Mouse (Mus musculus): ENCODE measurements around the gene Erich4. TPM values are rescaled to one million over a fixed set of nuclear protein-coding genes. Genes with fewer than 3 reads are reported as not detected.

The Erich4 gene
- polyA plus RNA-seq, 1 experiment from 2014 or later, result 1.1 TPM

DNA sequence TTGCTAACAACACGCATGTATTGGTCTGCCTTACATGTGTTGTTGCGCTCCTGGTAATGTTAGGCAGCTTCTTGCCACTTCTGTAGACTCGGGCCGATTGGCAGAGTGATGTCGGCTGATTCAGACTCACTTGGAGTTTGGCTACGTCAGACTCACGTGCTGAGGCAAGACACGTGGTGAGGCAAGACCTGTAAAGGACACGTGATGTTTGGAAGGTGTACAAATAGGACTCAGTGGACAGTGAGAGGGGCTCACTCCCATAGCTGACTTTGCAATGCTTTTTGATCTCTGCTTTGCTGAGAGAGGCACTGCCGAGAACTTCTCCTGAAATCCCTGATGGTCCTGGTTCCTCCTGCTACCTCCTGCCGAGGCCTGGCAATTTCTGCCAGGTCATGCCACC is 15.0 kb downstream of the Erich4 start:
- no peak overlapping the region for H3K4me3 ChIP-seq (ENCODE audit: low read depth, low read length)
- no peaks in the 10 kb centered on the region for H3K9me3 ChIP-seq (ENCODE audit: control insufficient read depth, low read length)
- H3K9ac ChIP-seq (ENCODE audit: low read length), result no peak overlapping the region
- ATAC-seq (replicated peaks; ENCODE audit: low FRiP score, low TSS enrichment, low read depth) (no peak), DNase-seq (ENCODE audit: low spot score) (no peak)
- H3K4me2 ChIP-seq (ENCODE audit: low read length), result no peak overlapping the region
- 87% methylated on average over 11 of the region's 11 CpGs for WGBS
- no peak overlapping the region for H3K27ac ChIP-seq (ENCODE audit: low read depth)
- H3K27me3 ChIP-seq (replicated peaks; ENCODE audit: control insufficient read depth, insufficient read depth, low read length), result 0 out of 2 replicates have a peak, but pooled peaks cover 3% of the 10 kb centered on the region
- H3K36me3 ChIP-seq (ENCODE audit: control insufficient read depth, insufficient read depth, low read length), result no peaks in the 10 kb centered on the region
- no peaks in the 10 kb centered on the region for H3K4me1 ChIP-seq (replicated peaks; ENCODE audit: control insufficient read depth, insufficient read depth, low read length)

DNA sequence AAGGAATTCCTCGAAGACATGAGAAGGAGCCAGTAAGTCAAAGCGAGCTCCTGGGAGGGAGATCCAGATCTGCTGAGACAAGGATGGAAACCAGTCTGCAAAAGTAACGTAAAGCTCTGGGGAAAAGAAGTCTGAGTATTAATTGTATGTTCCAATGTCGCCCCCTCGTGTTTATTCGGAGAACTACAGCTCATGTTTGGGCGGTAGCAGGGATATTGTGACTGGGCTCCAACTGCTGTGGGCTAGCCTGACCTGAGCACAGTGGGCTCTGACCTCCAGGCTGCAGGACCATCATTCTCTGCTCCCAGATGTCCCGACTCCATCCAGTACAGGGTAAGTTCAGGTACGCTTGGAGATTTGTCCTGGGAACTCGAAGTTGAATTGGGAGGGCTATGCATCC is 16.0 kb downstream of the Erich4 start:
- 13% methylated on average over 10 of the region's 10 CpGs for WGBS
- Histone ChIP-seq H3K27me3 (replicated peaks; ENCODE audit: control insufficient read depth, insufficient read depth, low read length) (0 out of 2 replicates have a peak, but pooled peaks cover 3% of the 10 kb centered on the region), H3K9ac (ENCODE audit: low read length) (no peak overlapping the region), H3K4me2 (ENCODE audit: low read length) (no peak overlapping the region), H3K27ac (ENCODE audit: low read depth) (no peak overlapping the region), H3K4me1 (replicated peaks; ENCODE audit: control insufficient read depth, insufficient read depth, low read length) (no peaks in the 10 kb centered on the region), H3K9me3 (ENCODE audit: control insufficient read depth, low read length) (no peaks in the 10 kb centered on the region), H3K36me3 (ENCODE audit: control insufficient read depth, insufficient read depth, low read length) (no peaks in the 10 kb centered on the region), H3K4me3 (ENCODE audit: low read depth, low read length) (no peak overlapping the region)
- ATAC-seq (replicated peaks; ENCODE audit: low FRiP score, low TSS enrichment, low read depth) (peak; percentile 47; the same call in 1 of the 2 replicates), DNase-seq (ENCODE audit: low spot score) (peak; percentile 93)

DNA sequence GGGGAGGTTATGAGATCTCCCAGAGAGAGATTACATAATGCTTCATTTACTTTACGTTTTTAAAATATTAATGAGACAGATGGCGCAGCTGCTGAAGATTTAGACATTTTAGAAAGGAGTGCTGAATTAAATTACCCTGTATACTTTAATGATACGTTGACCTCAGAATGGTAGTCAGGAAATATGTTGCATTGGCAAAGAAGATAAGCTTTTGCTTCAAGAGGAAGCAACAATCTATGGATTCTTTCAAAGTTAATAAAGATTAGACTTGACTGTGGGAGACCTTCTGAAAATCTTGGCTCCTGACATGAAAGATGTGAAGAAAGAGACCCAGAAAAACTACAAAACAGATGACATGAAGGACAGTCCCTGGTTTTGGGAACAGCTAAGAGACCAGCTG is 21.8 kb downstream of the Erich4 start:
- no peaks in the 10 kb centered on the region for H3K36me3 ChIP-seq (ENCODE audit: control insufficient read depth, insufficient read depth, low read length)
- ATAC-seq (replicated peaks; ENCODE audit: low FRiP score, low TSS enrichment, low read depth), result no peak
- H3K9ac ChIP-seq (ENCODE audit: low read length), result no peak overlapping the region
- no peak overlapping the region for H3K4me3 ChIP-seq (ENCODE audit: low read depth, low read length)
- H3K27ac ChIP-seq (ENCODE audit: low read depth), result no peak overlapping the region
- DNase-seq (ENCODE audit: low spot score), result no peak
- H3K27me3 ChIP-seq (replicated peaks; ENCODE audit: control insufficient read depth, insufficient read depth, low read length), result 0 out of 2 replicates have a peak, but pooled peaks cover 3% of the 10 kb centered on the region
- no peaks in the 10 kb centered on the region for H3K9me3 ChIP-seq (ENCODE audit: control insufficient read depth, low read length)
- WGBS, result 85% methylated on average over 3 of the region's 3 CpGs
- no peaks in the 10 kb centered on the region for H3K4me1 ChIP-seq (replicated peaks; ENCODE audit: control insufficient read depth, insufficient read depth, low read length)
- H3K4me2 ChIP-seq (ENCODE audit: low read length), result no peak overlapping the region

DNA sequence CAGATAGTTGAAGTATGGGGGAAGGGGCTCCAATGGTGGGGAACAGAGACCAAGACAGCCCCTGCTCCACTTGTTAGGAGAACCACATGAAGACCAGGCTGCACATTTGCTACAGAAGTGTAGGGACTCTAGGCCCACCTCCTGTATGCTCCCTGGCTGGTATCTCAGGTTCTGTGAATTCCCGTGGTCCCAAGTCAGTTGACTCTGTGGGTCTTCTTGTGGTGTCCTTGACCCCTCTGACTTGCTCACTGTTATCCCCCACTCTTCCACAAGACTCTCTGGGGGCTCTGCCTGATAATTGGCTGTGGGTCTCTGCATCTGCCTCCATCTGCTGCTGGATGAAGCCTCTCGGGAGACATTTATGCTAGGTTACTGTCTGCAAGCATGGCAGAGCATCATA is 24.5 kb downstream of the Erich4 start:
- ATAC-seq (replicated peaks; ENCODE audit: low FRiP score, low TSS enrichment, low read depth) (no peak), DNase-seq (ENCODE audit: low spot score) (no peak)
- Histone ChIP-seq H3K27ac (ENCODE audit: low read depth) (no peak overlapping the region), H3K4me1 (replicated peaks; ENCODE audit: control insufficient read depth, insufficient read depth, low read length) (no peaks in the 10 kb centered on the region), H3K4me3 (ENCODE audit: low read depth, low read length) (no peak overlapping the region), H3K9me3 (ENCODE audit: control insufficient read depth, low read length) (no peaks in the 10 kb centered on the region), H3K27me3 (replicated peaks; ENCODE audit: control insufficient read depth, insufficient read depth, low read length) (no peaks in the 10 kb centered on the region), H3K4me2 (ENCODE audit: low read length) (no peak overlapping the region), H3K36me3 (ENCODE audit: control insufficient read depth, insufficient read depth, low read length) (no peaks in the 10 kb centered on the region), H3K9ac (ENCODE audit: low read length) (no peak overlapping the region)
- 81% methylated on average over 2 of the region's 2 CpGs for WGBS

DNA sequence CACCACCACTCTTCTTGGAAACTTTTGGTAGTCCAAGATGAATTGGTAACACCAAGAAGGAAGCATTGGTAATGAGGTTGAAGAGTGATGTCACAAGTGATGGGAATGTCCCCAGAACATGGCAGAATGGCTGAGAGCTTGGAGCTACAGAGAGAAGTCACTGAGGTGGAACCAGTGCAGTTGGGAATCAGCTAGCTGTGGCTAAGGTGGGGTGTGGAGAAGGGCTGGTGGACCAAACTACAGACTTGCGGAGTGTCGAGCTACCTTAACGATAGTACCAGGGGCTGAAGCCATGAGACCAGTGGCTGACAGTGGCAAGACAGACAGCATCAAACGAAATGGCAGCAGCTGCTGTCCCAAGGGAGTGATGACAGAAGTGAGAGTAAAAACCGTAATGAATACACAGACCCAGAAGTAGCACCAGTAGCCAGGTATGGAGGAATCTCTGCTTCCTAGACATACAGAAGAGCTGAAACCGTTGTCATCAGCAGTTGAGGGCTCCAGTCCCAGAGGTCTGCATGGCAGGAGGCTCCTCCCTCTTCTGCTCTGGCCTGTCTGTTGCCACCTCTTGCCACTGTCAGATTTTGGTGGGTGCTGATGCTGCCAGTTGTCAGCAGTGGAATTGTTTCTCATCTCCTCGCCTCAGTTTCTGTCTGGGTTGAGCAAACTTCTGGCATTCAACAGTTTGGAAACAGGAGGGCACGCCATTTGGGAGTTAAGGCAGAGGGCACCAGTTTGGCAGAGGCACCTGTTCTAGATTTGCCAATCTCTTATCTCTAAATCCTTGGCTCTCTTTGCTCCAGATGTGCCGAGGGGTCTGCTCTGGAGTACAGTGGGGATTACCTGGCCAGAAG is 30.1 kb downstream of the Erich4 start:
- ATAC-seq (replicated peaks; ENCODE audit: low FRiP score, low TSS enrichment, low read depth) (no peak), DNase-seq (ENCODE audit: low spot score) (no peak)
- H3K9me3 ChIP-seq (ENCODE audit: control insufficient read depth, low read length), result no peaks in the 10 kb centered on the region
- no peak overlapping the region for H3K27ac ChIP-seq (ENCODE audit: low read depth)
- no peak overlapping the region for H3K9ac ChIP-seq (ENCODE audit: low read length)
- no peak overlapping the region for H3K4me2 ChIP-seq (ENCODE audit: low read length)
- H3K4me1 ChIP-seq (replicated peaks; ENCODE audit: control insufficient read depth, insufficient read depth, low read length), result no peaks in the 10 kb centered on the region
- no peaks in the 10 kb centered on the region for H3K36me3 ChIP-seq (ENCODE audit: control insufficient read depth, insufficient read depth, low read length)
- H3K4me3 ChIP-seq (ENCODE audit: low read depth, low read length), result no peak overlapping the region
- no peaks in the 10 kb centered on the region for H3K27me3 ChIP-seq (replicated peaks; ENCODE audit: control insufficient read depth, insufficient read depth, low read length)
- 77% methylated on average over 9 of the region's 9 CpGs for WGBS

DNA sequence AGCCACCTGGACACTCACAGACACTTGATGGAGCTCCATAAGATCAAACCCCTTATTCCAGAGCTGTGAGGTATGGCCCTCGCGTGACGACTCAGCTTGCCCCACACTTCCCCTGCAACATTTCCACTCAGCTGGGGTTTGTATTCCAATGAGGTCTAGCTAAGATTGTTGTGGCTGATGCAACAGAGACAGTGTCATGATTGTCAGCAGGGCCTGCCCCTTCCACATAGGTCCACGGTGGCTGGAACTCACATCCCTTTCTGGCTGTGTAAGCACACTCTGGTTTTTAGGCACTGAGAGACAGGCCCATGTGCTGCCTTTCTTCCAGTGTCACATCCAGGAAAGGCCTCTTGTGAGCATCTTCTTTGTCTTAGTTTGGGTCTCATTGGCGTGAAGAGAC is 31.0 kb downstream of the Erich4 start:
- ATAC-seq (replicated peaks; ENCODE audit: low FRiP score, low TSS enrichment, low read depth) (no peak), DNase-seq (ENCODE audit: low spot score) (no peak)
- Histone ChIP-seq H3K9ac (ENCODE audit: low read length) (no peak overlapping the region), H3K36me3 (ENCODE audit: control insufficient read depth, insufficient read depth, low read length) (no peaks in the 10 kb centered on the region), H3K4me1 (replicated peaks; ENCODE audit: control insufficient read depth, insufficient read depth, low read length) (no peaks in the 10 kb centered on the region), H3K9me3 (ENCODE audit: control insufficient read depth, low read length) (no peaks in the 10 kb centered on the region), H3K27me3 (replicated peaks; ENCODE audit: control insufficient read depth, insufficient read depth, low read length) (no peaks in the 10 kb centered on the region), H3K27ac (ENCODE audit: low read depth) (no peak overlapping the region), H3K4me3 (ENCODE audit: low read depth, low read length) (no peak overlapping the region), H3K4me2 (ENCODE audit: low read length) (no peak overlapping the region)
- 79% methylated on average over 5 of the region's 5 CpGs for WGBS

DNA sequence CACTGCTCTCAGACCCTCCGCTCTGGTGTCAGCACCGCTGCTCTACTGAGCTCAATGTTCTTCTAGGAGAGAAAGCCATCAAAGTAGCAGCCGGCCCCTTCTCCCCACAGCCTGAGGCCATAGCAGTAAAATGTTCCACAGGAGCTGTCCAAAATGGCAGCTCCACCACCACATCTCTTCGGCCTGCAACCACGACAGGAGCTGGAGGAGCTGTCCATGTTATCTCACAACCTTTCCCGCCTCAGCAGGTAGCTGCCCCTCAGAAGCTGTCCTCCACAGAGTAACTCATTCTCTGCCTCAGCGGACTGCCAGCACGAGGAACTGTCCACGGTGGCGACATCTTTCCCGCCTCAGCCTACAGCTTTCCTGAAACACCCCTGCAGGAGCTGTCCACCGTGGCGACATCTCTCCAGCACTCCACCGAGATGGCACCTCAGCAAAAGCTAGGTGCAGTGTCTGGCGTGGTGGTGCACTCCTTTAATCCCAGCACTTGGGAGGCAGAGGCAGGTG is 33.3 kb downstream of the Erich4 start:
- DNase-seq (ENCODE audit: low spot score) (no peak), ATAC-seq (replicated peaks; ENCODE audit: low FRiP score, low TSS enrichment, low read depth) (no peak)
- Histone ChIP-seq H3K27ac (ENCODE audit: low read depth) (no peak overlapping the region), H3K27me3 (replicated peaks; ENCODE audit: control insufficient read depth, insufficient read depth, low read length) (no peaks in the 10 kb centered on the region), H3K9me3 (ENCODE audit: control insufficient read depth, low read length) (no peaks in the 10 kb centered on the region), H3K9ac (ENCODE audit: low read length) (no peak overlapping the region), H3K4me2 (ENCODE audit: low read length) (no peak overlapping the region), H3K36me3 (ENCODE audit: control insufficient read depth, insufficient read depth, low read length) (no peaks in the 10 kb centered on the region), H3K4me1 (replicated peaks; ENCODE audit: control insufficient read depth, insufficient read depth, low read length) (no peaks in the 10 kb centered on the region), H3K4me3 (ENCODE audit: low read depth, low read length) (no peak overlapping the region)
- WGBS, result 82% methylated on average over 15 of the region's 15 CpGs

DNA sequence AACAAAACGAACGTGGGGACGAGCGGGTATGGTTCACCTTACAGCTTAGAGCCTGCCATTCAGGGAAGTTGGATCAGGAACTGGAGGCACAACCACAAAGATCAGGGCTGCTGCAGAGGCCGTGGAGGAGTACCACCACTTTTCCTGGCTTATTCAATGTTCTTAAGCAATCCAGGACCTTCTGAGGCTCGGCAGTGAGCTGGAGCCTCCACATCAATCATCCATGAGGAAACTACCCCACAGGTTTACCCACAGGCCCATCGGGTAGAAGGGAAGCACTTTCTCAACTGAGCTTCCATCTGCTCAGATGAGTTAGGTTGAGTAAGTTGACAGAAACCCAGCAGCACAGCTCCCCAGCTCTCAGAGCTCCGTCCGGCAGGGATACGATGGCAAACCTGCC is 36.3 kb downstream of the Erich4 start:
- no peak for DNase-seq (ENCODE audit: low spot score)

More for the DNA sequence above, 36.3 kb downstream of the Erich4 start:
- Histone ChIP-seq H3K4me1 (replicated peaks; ENCODE audit: control insufficient read depth, insufficient read depth, low read length) (no peaks in the 10 kb centered on the region), H3K9me3 (ENCODE audit: control insufficient read depth, low read length) (no peaks in the 10 kb centered on the region), H3K4me3 (ENCODE audit: low read depth, low read length) (no peak overlapping the region), H3K27me3 (replicated peaks; ENCODE audit: control insufficient read depth, insufficient read depth, low read length) (no peaks in the 10 kb centered on the region), H3K4me2 (ENCODE audit: low read length) (no peak overlapping the region), H3K9ac (ENCODE audit: low read length) (no peak overlapping the region), H3K36me3 (ENCODE audit: control insufficient read depth, insufficient read depth, low read length) (no peaks in the 10 kb centered on the region), H3K27ac (ENCODE audit: low read depth) (no peak overlapping the region)
- 79% methylated on average over 10 of the region's 10 CpGs for WGBS
- ATAC-seq (replicated peaks; ENCODE audit: low FRiP score, low TSS enrichment, low read depth), result no peak

All from intestine, embryonic 14.5 days (tissue).